Mouse (Mus musculus) monocyte, adult 5-6 weeks (primary cell): ENCODE data around the gene Mfap1b. TPM values are rescaled to one million over a fixed set of nuclear protein-coding genes. Genes with fewer than 3 reads are reported as not detected.
"Not testable (repeated sequence)": the region's sequence is repeated elsewhere in the genome, so short reads cannot be mapped to it uniquely, and the experiment has no call there.

ENCODE experiments used
- ATAC-seq: fragments of 153-309, 156-312 bp; replicated peaks from 2 replicates; pipeline ENCODE4 v1.8.0; 2017; ENCODE audit warnings: mild to moderate bottlenecking; ENCODE audit not compliant: low TSS enrichment, insufficient number of reproducible peaks, severe bottlenecking, poor library complexity, low FRiP score
- total RNA-seq: library from RNA; stranded (forward); fragments of 200-1000, 200-491, 200-594 nt; gene quantifications from 3 replicates; pipeline ENCODE4 v1.2.3, GENCODE M21; 2017

Gene Mfap1b
- total RNA-seq, result 89.4 to 102 TPM (median 99.0 TPM) in 3 replicates

DNA sequence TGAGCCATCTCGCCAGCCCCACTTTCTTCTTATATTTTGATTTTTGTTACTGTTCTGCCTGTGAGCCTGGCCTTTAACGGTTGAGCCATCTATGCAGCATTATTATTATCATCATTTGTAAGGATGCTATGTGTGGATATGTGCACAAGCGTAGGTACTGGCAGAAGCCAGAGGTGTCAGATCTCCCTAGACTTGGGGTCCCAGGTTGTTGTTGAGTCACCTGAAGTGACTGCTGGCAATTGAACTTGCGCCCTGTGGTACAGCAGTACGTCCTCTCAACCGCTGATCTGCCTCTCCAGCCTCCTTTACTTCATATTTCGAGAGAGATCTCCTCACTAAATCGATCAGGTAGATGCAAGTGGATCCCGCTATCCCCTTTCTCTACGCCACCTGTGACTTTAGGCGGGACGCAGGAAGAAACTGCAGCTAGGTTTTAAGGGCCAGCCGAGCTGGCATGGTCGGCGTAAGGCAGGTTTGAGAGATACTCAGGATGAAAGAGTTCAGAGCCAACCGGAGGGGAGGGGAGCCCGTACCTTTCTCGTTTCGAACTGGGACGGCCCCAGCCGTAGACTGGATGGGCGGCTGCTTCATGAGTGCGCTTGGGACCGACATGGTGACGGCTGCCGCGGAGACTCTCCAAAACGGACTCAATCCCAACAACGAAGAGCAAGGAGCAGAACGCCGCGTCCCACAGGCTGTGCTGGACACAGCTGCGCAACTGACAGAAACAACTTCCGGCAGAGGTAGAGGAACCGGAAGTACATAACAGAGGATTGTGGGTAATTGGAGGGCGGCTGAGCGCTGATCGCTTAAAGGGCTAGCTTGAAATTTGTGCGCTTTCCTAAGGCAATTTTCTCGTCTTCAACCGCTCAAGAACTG, at the start of gene Mfap1b:
TSS of gene Mfap1b (minus strand) at position 767 of the 879 bp plus-strand sequence.
- peak; percentile 92 for ATAC-seq

DNA sequence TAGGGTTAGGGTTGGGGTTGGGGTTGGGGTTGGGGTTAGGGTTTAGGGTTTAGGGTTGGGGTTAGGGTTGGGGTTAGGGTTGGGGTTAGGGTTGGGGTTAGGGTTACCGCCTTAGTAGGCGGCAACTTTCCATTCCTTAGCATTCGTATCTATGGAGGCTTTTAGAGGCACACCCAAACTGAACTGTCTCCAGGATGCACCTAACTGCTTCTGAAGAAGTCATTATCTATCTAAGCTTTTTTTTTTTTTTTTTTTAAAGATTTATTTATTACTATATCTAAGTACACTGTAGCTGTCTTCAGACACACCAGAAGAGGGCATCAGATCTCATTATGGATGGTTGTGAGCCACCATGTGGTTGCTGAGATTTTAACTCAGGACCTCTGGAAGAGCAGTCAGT, 49.0 kb upstream of the Mfap1b start:
- not testable (repeated sequence) for ATAC-seq

DNA sequence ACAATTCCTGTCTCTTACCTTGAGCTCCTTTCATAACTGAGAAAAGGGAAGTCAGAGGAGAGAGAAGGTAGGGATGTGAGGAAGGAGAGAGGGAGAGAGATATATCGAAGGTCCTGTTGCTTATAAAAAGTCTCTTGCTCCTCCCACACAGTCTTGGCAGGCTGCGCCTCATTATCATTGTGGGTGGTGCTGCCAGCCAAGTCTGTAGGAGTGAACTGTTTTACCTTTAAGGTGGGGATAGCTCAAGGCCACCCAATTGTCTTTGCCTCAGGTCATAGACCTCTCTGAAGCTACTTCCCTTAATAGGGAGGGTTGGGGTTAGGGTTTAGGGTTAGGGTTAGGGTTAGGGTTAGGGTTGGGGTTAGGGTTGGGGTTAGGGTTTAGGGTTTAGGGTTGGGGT, 48.1 kb upstream of the Mfap1b start:
- ATAC-seq, result no peak

DNA sequence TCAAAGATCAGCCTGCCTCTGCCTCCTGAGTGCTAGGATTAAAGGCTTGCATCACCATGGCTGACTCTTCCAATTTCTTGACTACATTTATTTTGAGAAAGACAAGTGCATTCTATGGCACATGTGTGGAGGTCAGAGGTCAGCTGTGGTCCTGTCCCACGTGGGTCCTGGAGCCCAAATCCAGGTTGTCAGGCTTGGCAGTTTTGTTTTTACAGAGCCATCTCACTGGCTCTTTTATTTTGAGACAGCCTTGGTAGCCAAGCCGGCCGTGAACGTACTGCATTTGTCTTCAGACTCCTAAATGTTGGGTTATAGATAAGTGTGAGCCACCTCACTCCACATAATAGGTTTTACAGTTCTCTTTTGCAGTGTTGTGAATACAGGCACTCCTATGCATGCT, 44.8 kb upstream of the Mfap1b start:
- ATAC-seq, result not testable (repeated sequence)

DNA sequence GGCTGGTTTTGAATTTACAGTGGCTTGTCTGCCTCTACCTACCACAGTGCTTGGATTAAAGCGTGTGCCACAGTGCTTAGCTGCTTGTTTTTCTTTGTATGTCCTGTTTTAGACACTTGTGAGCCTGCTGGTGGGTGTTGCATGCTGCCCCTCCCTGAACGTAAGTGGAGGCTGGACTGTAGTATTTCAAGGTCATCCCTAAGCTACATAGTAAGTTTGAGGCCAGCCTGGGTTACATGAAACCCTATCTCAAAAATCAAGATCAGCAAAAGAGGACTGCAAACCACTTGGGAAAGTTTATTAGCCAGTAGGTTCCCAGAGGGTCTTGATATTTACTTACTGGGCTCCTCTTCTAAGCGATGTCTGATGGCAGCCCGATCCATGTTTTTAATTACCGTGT, 44.2 kb upstream of the Mfap1b start:
- ATAC-seq, result no peak

DNA sequence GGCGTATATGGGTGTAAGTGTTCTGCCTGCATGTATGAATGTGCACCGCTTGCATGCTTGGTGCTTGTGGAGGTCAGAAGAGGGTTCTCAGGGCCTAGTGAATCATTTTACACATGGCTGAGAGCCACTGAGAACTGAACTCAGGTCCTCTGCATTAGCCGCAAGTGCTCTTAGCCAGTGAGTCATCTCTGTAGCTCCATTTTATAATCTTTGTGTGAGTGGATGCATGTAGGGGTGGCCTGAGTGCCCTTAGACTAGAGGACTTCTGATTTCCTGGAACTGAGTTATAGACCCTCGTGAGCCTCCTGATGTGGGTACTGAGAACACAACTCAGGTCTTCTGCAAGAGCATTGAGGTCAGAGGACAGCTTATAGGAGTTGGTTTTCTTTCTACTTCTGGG, 40.3 kb upstream of the Mfap1b start:
- ATAC-seq, result no peak

DNA sequence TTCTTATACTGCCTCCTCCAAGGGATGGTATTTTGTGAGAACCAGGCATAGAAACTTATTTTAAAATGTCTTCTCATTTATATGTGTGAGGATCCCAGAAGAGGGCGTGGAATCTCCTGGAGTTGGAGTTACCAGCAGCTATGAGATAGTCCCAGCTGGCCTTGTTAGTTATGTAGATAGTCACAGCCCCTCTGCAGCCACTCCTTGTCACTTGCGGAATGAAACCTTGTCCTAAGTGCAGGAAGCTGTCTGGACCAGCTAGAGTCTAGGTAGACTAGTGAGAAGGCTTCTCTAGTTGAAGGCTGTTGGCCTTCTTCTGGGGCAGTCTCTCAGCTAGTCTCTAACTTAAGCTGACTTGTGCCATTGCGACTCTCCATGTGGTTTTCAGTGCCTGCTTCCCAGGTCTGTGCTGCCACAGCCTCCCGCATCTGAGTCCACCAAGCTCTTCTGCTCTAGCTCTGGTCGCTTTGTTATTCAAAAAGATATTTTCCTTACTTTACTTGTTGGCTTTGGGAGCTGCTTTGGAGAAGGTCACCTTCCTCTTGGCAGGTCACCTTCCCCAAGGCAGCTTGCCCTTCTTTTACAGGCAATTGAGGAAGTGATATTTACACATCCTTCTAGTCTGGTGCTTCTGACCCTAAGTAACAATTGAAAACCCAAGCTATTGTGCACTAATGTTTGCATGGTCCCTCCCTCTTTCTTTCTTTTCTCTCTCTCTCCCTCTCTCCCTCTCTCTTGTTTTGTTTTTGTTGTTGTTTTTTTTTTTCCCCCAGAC, 39.3 kb upstream of the Mfap1b start:
- not testable (repeated sequence) for ATAC-seq

DNA sequence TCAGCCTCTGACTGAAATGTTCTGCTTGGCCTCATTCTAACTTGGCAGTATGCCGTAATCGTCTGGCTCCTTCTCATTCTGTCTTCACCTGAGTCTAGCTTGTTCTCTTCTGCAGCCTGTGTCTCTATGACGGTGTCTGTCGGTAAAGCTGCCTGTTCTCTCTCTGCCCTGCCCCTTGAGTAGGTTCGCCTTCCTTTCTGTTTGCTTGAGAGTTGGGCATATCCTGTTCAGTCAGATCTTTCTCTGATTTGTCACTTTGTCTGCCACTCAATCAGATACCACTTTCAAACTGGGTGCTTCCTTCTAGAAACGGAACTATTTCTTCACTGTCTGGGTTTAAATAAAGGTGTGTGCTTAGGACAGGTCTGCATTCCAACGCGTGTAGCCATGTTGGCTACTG, 37.5 kb upstream of the Mfap1b start:
- no peak for ATAC-seq

DNA sequence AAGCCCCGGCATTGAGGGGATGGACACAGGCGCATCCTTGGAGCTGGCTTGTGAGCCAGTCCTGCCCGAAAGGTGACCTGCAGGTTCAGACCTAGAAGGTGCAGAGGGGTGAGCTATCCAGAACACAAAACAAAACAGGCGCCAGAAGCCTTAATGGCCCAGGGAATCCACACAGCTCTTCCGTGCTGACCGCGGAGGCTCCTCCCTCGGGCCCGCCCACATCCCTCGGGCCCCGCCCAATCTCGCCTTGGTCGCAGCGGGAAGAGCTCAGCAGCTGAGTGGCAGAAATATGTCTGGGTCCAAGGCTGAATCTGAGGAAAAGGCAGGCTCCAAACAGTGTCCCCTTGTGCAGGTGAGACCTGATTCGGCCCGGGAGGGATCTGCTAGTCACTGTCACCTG, 35.7 kb upstream of the Mfap1b start:
- ATAC-seq, result no peak

DNA sequence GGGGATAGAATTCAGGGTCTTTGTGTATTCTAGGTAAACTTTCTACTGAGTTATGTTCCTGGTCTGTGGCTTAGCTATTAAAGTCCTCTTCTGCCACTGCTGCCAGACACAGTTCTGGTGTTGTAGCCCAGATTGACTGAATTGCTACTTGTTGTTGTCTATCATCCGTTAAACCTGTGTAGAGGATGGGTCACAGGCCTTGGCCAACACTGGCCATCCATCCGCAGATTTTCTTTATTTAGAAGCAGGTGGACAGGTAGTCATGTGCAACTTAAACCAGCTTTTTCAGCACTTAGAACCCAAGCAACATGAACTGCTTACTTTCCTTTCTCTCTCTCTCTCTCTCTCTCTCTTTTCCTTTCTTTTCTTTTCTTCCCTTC, 34.1 kb upstream of the Mfap1b start:
- ATAC-seq, result no peak

DNA sequence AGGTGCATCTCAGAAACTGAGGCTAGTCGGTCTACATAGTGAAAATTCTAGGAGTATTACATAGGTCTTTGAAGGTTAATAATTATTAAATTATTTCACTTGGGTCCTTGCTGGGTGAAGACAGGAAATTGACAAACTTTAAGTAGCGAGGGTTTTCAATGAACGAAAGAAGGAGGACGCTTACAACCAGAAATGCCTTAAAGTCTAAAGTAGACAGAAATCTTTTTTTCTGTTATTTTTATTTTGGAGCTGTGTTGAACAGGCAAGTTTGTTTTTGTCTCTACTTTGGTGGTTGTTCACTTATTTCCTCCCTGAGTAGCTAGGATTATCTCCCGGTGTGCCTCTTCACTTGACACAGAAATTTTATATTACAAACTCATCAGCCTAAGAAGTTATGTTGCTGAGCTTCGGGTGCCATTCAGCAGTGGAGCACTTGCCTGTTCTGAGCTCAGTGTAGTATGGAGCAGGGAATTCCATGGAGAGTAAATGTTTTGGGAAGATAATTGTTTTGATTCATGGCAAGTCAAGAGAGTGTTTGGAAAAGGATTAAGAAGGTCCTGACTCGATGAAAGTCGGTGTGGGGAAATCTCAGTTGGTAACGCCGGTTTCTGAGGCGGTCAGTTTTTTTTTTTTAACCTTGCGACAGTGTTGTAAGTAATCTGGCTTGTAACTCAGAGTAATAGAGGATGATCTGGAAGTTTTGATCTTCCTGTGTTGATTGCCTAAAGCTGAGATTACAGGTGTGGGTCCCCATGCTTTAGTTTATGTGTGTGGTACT, 33.5 kb upstream of the Mfap1b start:
- ATAC-seq, result no peak

DNA sequence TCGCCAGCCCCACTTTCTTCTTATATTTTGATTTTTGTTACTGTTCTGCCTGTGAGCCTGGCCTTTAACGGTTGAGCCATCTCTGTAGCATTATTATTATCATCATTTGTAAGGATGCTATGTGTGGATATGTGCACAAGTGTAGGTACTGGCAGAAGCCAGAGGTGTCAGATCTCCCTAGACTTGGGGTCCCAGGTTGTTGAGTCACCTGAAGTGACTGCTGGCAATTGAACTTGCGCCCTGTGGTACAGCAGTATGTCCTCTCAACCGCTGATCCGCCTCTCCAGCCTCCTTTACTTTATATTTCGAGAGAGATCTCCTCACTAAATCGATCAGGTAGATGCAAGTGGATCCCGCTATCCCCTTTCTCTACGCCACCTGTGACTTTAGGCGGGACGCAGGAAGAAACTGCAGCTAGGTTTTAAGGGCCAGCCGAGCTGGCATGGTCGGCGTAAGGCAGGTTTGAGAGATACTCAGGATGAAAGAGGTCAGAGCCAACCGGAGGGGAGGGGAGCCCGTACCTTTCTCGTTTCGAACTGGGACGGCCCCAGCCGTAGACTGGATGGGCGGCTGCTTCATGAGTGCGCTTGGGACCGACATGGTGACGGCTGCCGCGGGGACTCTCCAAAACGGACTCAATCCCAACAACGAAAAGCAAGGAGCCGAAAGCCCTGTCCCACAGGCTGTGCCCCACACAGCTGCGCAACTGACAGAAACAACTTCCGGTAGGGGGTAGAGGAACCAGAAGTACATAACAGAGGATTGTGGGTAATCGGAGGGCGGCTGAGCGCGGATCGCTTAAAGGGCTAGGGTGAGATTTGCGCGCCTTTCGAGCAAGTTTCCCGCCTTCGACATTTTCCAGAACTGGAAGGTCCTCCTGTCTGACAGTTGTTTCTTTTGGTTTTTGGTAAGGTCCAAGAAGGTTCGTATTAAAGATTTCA, 32.3 kb upstream of the Mfap1b start, which contains the start of the genes Mfap1a and Wdr76:
TSS of gene Mfap1a (minus strand) at position 724 of the 941 bp plus-strand sequence.
TSS of gene Wdr76 (plus strand) at position 782 of the 941 bp plus-strand sequence.
- ATAC-seq, result peak; percentile 93

DNA sequence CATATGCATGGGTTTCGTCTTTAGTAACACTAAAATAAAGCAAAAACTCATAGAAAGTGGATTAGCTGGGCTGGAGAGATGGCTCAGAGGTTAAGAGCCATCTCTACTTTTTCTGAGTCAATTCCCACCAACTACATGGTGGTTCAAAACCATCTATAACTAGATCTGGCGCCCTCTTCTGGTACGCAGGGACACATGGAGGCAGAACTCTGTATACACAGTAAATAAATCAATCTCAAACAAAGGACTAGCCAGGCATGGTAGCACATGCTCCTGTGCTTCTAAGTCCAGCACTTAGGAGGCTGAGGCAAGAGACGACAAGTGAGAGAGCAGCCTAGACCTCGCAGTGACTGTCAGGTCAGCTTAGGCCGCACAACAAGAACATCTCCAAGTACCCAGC, 27.7 kb upstream of the Mfap1b start:
- not testable (repeated sequence) for ATAC-seq

DNA sequence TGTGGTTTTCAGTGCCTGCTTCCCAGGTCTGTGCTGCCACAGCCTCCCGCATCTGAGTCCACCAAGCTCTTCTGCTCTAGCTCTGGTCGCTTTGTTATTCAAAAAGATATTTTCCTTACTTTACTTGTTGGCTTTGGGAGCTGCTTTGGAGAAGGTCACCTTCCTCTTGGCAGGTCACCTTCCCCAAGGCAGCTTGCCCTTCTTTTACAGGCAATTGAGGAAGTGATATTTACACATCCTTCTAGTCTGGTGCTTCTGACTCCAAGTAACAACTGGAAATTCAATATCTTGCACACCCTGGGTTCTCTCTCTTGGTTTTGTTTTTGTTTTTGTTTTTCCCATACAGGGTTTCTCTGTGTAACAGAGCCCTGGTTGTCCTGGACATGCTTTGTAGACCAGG, 10.5 kb upstream of the Mfap1b start:
- ATAC-seq, result peak; percentile 52; the same call in 1 of the 2 replicates

DNA sequence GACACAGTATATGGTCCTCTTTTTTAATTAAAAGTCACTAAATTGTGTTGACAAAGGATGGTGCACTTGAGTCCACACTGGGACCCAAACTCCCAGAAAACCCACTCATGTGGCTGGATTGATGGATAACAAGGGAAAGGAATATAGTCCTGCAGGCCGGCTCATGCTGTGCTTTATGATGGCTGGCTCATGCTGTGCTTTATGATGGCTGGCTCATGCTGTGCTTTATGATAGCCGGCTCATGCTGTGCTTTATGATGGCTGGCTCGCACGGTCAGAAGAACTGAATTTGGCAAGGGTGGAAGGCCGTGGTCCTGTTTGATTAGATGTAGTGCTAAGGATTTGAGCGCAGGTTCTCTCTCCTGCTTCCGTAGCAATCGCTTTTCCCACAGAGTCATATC, 9.7 kb upstream of the Mfap1b start:
- no peak for ATAC-seq

DNA sequence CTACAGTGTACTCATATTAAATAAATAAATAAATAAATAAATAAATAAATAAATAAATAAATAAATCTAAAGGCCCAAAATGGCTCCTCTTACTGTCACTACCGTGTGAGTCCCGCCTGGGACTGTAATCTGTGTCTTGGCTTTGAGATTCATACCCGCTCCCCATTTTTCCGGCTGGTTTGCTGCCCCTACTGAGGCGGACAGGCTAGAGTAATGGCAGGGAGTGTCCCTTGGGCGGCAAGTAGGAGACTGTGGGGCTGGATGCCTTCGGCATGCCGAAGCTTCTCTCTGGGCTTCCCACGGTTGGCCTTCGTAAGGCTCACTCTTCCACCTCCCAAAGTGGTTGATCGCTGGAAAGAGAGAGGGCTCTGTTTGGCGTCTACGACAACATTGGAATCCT, 7.0 kb upstream of the Mfap1b start:
- not testable (repeated sequence) for ATAC-seq

DNA sequence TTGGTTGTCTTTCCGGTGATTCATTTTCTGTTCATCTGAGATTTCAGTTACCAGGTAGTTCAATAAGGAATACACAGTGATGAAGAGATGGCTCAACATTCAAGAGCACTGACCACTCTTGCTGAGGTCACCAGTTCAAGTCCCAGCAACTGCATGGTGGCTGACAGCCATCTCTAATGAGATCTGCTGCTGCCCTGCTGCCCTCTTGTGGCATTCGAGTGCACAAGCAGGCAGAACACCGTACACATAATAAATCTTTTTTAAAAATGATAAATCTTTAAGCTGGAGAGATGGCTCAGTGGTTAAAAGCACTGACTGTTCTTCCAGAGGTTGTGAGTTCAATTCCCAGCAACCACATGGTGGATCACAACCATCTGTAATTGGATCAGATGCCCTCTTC, 6.6 kb upstream of the Mfap1b start:
- ATAC-seq, result peak; percentile 69
